Mouse (Mus musculus) midbrain, embryonic 12.5 days (tissue): ENCODE data around the gene Syt2. TPM values are rescaled to one million over a fixed set of nuclear protein-coding genes. Genes with fewer than 3 reads are reported as not detected.
A peak's percentile ranks its signal among the peaks of the same experiment; 100 is the strongest.

Experiments
- ATAC-seq: fragments of 200-750 bp; cut with Nextera tagmentation; 2 replicates; pipeline ENCODE4 v1.8.0; 2017; ENCODE audit warnings: low read depth, moderate TSS enrichment, moderate library complexity; ENCODE audit not compliant: low FRiP score
- H3K27ac ChIP-seq: fragments of 300-500 bp; sonication (generic); replicated peaks from 2 replicates; pipeline ENCODE4 v1.5.1; 2016; ENCODE audit warnings: mild to moderate bottlenecking
- H3K27me3 ChIP-seq: fragments of 300-500 bp; sonication (generic); 2 replicates; pipeline ENCODE4 v1.6.1; 2016; ENCODE audit warnings: mild to moderate bottlenecking
- H3K36me3 ChIP-seq: fragments of 300-500 bp; sonication (generic); 2 replicates; pipeline ENCODE4 v1.6.1; 2016
- H3K4me1 ChIP-seq: fragments of 300-500 bp; sonication (generic); 2 replicates; pipeline ENCODE4 v1.6.1; 2016
- H3K4me2 ChIP-seq: fragments of 300-500 bp; sonication (generic); replicated peaks from 2 replicates; pipeline ENCODE4 v1.6.1; 2016; ENCODE audit warnings: mild to moderate bottlenecking, moderate library complexity
- H3K4me3 ChIP-seq: fragments of 300-500 bp; sonication (generic); 2 replicates; pipeline ENCODE4 v1.5.1; 2016; ENCODE audit warnings: mild to moderate bottlenecking
- H3K9ac ChIP-seq: fragments of 300-500 bp; sonication (generic); replicated peaks from 2 replicates; pipeline ENCODE4 v1.6.1; 2016; ENCODE audit warnings: mild to moderate bottlenecking, moderate library complexity
- H3K9me3 ChIP-seq: fragments of 300-500 bp; sonication (generic); 2 replicates; pipeline ENCODE4 v1.6.1; 2016; ENCODE audit warnings: mild to moderate bottlenecking
- WGBS: fragments of 180-500 bp; shearing (Covaris S2); methylation state at CpG from one replicate; pipeline ENCODE4 v1.1.7; 2016; 5-methylcytosine and 5-hydroxymethylcytosine counted together
- polyA plus RNA-seq: library from polyadenylated mRNA; unstranded; fragments of >200 nt; fragmentation: Nextera tagmentation; extraction: Ambion mirVana; gene quantifications from 2 replicates; pipeline ENCODE4 v1.2.1, GENCODE M21; 2016

Syt2 gene
- polyA plus RNA-seq, 1 experiment from 2014 or later: 2.7 TPM

DNA sequence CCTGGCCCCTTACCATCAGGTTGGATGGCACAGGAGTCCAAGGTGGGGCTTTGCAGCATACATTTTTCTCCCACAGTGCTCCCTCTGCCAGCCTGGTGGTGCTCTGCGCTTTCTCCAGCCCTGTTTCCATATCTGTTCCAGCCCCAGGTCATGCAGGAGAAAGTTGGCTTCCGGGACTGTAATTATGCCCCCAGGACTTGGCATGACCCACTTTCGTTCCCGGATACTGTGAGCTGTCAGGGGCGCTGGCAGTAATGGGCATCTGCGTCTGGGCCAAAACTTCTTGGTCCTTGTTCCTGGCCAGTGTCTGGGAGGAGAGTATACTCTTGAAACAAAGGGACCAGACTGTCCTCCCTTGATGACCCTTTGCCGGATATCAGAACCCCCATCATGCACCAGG is 76.4 kb downstream of the Syt2 start:
- Histone ChIP-seq H3K4me1 (peaks cover 12% of the 10 kb centered on the region; the same call in 1 of the 2 replicates), H3K4me3 (no peak overlapping the region), H3K27me3 (0 out of 2 replicates have a peak, but pooled peaks cover 10% of the 10 kb centered on the region), H3K4me2 (no peak overlapping the region), H3K36me3 (no peaks in the 10 kb centered on the region), H3K9me3 (no peaks in the 10 kb centered on the region), H3K27ac (no peak overlapping the region), H3K9ac (no peak overlapping the region)
- ATAC-seq: no peak
- WGBS: 89% methylated on average over 7 of the region's 7 CpGs

DNA sequence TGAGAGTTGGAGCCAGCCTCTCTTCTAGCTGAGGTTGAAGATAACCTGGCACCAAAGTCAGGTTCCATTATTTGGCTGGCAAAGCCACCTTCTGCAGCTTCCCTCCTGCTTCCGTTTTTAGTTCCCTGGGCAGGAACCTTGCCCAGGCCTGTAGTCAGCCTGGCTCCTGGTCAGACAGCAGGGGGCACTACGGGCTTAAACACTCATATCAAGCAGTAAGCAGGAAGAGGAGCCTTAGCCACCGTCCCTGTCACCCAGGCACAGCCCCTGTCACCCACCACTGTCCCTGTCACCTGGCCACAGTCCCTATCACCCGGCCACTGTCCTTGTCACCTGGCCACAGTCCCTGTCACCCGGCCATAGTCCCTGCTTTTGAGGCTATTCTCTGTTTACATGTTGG is 78.8 kb downstream of the Syt2 start:
- Histone ChIP-seq H3K4me3 (no peak overlapping the region), H3K27me3 (no peaks in the 10 kb centered on the region), H3K27ac (no peak overlapping the region), H3K4me1 (no peaks in the 10 kb centered on the region), H3K36me3 (no peaks in the 10 kb centered on the region), H3K4me2 (no peak overlapping the region), H3K9ac (no peak overlapping the region), H3K9me3 (no peaks in the 10 kb centered on the region)
- no peak for ATAC-seq
- WGBS: 56% methylated on average over 5 of the region's 5 CpGs

DNA sequence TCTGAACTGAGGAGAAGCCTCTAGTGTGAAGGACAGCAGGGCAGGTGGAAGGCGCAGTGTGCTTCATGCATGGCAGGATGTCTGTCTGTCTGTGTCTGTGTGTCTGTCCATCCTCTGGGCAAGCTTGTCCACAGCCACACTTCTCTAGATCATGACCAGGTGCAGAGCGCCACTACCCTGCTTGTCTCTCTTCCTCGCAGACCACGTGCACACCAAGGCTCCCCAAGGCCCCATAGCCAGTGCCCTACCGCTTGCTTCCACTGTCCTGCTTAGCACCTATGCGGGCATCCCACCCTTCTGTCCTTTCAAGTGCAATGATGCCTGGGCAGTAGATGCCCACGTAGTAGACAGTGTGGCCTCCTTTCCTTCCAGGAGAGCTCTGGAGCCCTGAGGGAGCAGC is 80.0 kb downstream of the Syt2 start:
- H3K36me3 ChIP-seq: no peaks in the 10 kb centered on the region
- no peak overlapping the region for H3K27ac ChIP-seq
- H3K4me2 ChIP-seq: no peak overlapping the region
- WGBS: 93% methylated on average over 7 of the region's 7 CpGs
- no peaks in the 10 kb centered on the region for H3K4me1 ChIP-seq
- no peaks in the 10 kb centered on the region for H3K9me3 ChIP-seq
- H3K4me3 ChIP-seq: no peak overlapping the region
- no peak for ATAC-seq
- H3K27me3 ChIP-seq: no peaks in the 10 kb centered on the region
- H3K9ac ChIP-seq: no peak overlapping the region

DNA sequence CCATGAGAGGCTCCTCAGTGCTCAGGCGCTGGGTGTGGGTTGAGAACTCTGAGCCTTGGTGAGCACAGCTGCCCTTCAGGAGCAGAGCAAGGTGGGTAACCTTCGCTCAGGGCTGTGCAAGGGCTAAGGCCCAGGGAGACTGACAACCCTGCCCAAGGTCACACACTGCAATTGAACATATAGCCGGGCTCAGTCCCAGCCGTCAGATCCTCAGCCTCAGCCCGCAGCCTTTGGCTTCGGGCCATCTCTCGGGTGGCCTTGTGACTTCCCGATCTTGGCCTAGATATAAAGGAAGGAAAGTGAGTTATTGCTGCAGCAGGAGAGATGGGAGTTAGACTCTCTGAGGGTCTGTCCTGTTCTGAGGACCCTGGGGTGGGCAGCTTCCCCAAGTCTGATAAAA is 80.8 kb downstream of the Syt2 start:
- H3K4me2 ChIP-seq: no peak overlapping the region
- no peak overlapping the region for H3K9ac ChIP-seq
- no peaks in the 10 kb centered on the region; the same call in 1 of the 2 replicates for H3K9me3 ChIP-seq
- H3K4me3 ChIP-seq: no peak overlapping the region
- H3K4me1 ChIP-seq: no peaks in the 10 kb centered on the region
- no peaks in the 10 kb centered on the region for H3K27me3 ChIP-seq
- no peaks in the 10 kb centered on the region for H3K36me3 ChIP-seq
- no peak for ATAC-seq
- no peak overlapping the region for H3K27ac ChIP-seq
- 87% methylated on average over 8 of the region's 8 CpGs for WGBS

DNA sequence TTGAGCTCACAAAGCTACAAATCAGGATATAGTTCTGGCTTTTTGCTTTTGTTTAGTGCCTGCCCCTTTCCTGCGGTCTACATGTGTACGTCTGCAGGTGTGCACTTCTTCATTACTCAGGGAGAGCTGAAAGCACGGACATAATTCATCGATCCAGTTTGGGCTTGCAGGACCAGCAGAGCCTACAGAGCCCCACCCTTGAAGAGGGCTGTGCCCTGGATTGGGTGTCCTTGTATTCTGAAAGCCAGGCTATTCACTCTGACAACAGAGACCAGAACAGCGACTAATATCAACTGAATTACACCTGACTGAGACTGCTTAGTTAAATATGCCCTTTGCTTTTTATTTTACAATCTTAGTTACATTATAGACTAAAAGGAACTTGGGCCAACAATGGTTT is 87.2 kb downstream of the Syt2 start:
- Histone ChIP-seq H3K27ac (no peak overlapping the region), H3K9me3 (no peaks in the 10 kb centered on the region; the same call in 1 of the 2 replicates), H3K27me3 (0 out of 2 replicates have a peak, but pooled peaks cover 3% of the 10 kb centered on the region), H3K4me2 (no peak overlapping the region), H3K9ac (no peak overlapping the region), H3K36me3 (no peaks in the 10 kb centered on the region), H3K4me1 (0 out of 2 replicates have a peak, but pooled peaks cover 3% of the 10 kb centered on the region), H3K4me3 (no peak overlapping the region)
- 93% methylated on average over 5 of the region's 5 CpGs for WGBS
- no peak for ATAC-seq

DNA sequence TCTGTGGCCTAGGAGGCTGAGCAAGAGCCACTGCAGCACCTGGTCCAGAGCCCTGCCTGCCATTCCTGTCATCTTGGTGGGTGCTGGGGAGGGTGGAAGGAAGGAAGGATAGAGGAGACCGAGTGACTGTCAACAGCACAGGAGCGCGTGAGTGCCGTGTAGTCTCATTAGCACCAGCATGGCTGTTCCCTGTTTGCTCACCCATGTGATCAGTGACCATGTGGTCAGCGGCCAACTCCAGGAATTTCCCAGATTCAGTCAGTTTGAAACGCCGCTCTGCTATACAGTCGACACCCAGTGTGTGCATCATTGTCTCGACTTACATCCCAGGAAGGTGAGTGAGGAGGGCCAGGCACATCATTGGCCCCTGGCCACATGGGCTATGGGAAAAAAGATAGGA is 91.0 kb downstream of the Syt2 start:
- Histone ChIP-seq H3K36me3 (0 out of 2 replicates have a peak, but pooled peaks cover 6% of the 10 kb centered on the region), H3K9ac (no peak overlapping the region), H3K27ac (no peak overlapping the region), H3K4me3 (no peak overlapping the region), H3K4me2 (no peak overlapping the region), H3K9me3 (no peaks in the 10 kb centered on the region; the same call in 1 of the 2 replicates), H3K27me3 (0 out of 2 replicates have a peak, but pooled peaks cover 3% of the 10 kb centered on the region), H3K4me1 (0 out of 2 replicates have a peak, but pooled peaks cover 3% of the 10 kb centered on the region)
- ATAC-seq: no peak
- 78% methylated on average over 9 of the region's 9 CpGs for WGBS

DNA sequence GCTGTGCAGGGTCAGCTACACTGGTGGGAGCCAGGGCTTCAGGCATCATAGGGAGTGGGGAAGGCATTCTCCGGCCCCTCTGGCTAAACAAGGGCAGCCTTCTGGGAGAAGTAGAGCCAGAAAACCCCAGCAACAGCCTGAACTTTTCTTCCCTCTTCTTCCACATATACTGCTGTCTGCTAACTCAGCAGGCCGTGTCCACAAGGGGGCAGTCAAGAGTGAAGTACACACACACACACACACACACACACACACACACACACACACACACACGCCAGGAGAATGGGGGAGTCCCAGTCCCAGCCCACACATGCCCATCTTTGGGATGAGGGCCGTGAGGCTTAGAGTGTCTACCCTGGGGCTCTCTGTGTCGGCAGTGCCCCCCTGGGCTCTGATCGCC is 95.0 kb downstream of the Syt2 start:
- no peak overlapping the region for H3K27ac ChIP-seq
- H3K36me3 ChIP-seq: 0 out of 2 replicates have a peak, but pooled peaks cover 6% of the 10 kb centered on the region
- H3K9me3 ChIP-seq: no peaks in the 10 kb centered on the region
- H3K4me2 ChIP-seq: no peak overlapping the region
- no peak overlapping the region for H3K9ac ChIP-seq
- ATAC-seq: no peak
- no peaks in the 10 kb centered on the region for H3K27me3 ChIP-seq
- WGBS: 80% methylated on average over 5 of the region's 6 CpGs
- H3K4me1 ChIP-seq: 0 out of 2 replicates have a peak, but pooled peaks cover 3% of the 10 kb centered on the region
- H3K4me3 ChIP-seq: no peak overlapping the region

DNA sequence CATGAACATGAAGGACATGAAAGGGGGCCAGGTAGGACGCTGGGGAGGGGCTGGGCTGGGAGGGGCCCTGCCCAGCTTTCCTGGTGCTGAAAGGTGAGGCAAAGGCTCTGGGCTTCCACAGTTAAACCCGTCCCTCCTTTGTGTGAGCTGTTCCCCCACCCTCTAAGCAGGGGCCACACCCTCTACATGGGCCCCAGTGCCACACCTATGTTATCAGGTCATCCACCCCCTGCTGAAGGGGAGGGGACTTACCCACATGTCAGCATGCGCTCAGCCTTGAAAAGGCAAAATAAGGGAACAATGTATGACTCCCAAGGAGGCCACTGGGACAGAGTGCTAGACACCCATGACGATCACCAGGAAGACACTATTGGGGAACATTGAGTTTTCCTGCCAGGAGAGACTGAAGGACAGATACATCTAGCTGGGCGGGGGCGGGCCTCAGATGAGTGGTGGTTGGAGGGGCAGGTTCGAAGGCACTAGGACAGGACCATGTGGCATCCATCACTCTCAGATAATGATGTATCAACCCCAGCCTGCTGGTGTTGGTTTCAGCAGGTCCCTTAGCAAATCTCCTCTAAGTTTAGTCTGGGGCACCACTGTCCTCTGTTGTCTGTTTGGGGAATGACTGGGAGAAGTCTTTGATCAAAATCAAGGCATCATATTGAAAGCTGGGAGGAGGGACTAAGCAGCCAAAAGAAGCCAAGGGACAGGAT is 95.6 kb downstream of the Syt2 start:
- no peak for ATAC-seq
- H3K36me3 ChIP-seq: 0 out of 2 replicates have a peak, but pooled peaks cover 6% of the 10 kb centered on the region

DNA sequence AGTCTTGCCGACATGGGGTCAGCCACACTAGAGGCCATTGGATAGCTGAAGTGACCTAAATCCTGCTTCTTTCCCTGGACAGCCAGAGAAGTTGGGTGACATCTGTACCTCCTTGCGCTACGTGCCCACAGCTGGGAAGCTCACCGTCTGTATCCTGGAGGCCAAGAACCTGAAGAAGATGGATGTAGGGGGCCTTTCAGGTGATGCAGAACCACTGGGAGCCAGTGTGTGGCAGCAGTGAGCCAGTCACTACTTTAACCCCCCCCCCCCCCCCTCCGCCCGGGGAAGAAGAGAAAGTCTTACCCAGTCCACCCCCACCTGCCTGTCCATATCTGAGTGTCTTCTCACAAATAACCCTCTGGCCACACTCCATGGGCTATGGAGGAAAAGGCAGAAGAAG is 99.2 kb downstream of the Syt2 start:
- Histone ChIP-seq H3K4me1 (no peaks in the 10 kb centered on the region), H3K4me2 (no peak overlapping the region), H3K9ac (no peak overlapping the region), H3K4me3 (no peak overlapping the region), H3K27me3 (no peaks in the 10 kb centered on the region), H3K27ac (no peak overlapping the region), H3K9me3 (no peaks in the 10 kb centered on the region), H3K36me3 (0 out of 2 replicates have a peak, but pooled peaks cover 6% of the 10 kb centered on the region)
- ATAC-seq: no peak
- 69% methylated on average over 5 of the region's 6 CpGs for WGBS

More for the DNA sequence above, 95.6 kb downstream of the Syt2 start:
- Histone ChIP-seq H3K4me2 (no peak overlapping the region), H3K27me3 (no peaks in the 10 kb centered on the region), H3K9ac (no peak overlapping the region), H3K27ac (no peak overlapping the region), H3K9me3 (no peaks in the 10 kb centered on the region), H3K4me3 (no peak overlapping the region), H3K4me1 (0 out of 2 replicates have a peak, but pooled peaks cover 3% of the 10 kb centered on the region)
- WGBS: 85% methylated on average over 7 of the region's 7 CpGs

DNA sequence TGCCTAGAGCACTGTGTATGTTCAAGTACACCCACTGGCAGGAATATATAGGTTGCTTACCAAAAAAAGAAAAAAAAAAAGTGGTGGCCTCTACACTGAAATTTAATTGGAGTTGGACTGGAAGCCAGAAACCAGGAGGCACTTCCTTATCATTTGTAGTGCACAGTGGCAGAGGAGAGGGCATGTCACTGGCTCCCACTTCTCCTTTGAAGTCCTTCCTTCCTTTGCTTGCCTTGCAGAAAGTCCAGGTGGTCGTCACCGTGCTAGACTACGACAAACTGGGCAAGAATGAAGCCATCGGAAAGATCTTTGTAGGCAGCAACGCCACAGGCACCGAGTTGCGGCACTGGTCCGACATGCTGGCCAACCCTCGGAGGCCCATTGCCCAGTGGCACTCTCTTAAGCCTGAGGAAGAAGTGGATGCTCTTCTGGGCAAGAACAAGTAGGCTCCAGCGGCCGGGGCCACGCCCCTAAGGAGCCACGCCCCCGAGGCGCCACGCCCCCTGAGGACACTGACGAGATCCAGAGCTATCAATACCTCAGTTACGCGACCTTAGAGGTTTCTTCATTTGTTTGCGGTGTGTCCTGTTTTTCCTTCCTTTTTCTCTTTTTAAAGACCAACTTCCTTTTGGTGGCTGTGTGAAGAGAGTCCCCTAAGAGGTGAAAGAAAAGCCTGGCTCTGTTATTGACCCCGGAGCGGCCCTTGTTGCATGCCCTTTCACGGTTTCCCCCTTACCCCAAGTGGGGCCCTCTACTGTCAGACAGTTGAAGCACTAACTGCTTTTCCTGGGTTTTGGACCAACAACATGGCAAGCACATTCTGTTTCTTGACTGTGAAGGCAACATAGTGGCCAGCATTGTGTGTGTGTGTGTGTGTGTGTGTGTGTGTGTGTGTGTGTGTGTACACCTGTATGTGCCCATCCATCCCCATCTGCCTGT is 101.0 kb downstream of the Syt2 start:
- Histone ChIP-seq H3K9me3 (no peaks in the 10 kb centered on the region), H3K27me3 (no peaks in the 10 kb centered on the region), H3K4me3 (no peak overlapping the region), H3K27ac (no peak overlapping the region), H3K4me1 (no peaks in the 10 kb centered on the region), H3K36me3 (no peaks in the 10 kb centered on the region), H3K9ac (no peak overlapping the region), H3K4me2 (0 out of 2 replicates have a peak overlapping the region, but pooled peaks have one; percentile 10)
- no peak for ATAC-seq
- WGBS: 20% methylated on average over 23 of the region's 23 CpGs

DNA sequence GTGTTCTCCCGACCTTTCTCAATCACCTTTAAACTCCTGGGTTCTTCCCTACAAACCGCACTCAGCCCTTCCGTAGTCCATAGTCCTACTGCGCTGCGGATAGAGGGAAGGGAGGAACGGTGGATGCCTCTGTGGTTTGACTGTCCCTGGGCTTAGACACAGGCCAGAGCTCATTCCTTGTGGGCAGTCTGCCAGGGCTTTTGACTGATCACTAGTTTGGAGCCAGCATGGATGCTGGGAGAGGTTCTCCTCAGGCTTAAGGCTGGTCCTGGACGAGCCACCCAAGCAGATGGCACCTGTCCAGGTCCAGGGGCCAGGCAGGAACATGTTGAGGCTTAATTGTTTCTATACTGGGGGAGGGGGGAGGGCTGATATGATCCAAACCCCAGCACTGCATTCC is 103.4 kb downstream of the Syt2 start:
- no peak for ATAC-seq
- Histone ChIP-seq H3K4me3 (no peak overlapping the region), H3K4me1 (peaks cover 6% of the 10 kb centered on the region; the same call in 1 of the 2 replicates), H3K27ac (no peak overlapping the region), H3K36me3 (no peaks in the 10 kb centered on the region), H3K27me3 (no peaks in the 10 kb centered on the region), H3K9ac (no peak overlapping the region), H3K4me2 (no peak overlapping the region), H3K9me3 (no peaks in the 10 kb centered on the region)
- 88% methylated on average over 7 of the region's 7 CpGs for WGBS

DNA sequence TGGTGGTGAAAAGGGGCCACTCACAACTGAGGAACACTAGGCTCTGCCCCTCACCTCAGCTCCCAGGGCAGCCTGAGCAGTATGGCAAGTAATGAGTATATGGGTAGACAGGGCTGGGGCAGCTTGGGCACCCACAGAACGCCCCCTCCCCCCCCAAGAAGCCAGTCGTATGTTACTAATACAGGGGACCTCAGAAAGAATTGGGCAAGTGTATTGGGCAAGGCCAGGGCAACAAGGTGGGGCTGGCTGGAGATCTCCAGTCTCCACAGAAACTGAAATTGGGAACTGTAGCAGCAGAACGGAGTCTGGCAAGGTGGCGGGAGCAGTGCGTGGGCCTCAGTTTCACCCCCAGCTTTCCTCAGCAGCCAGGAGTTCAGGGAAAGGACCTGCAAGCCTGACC is 106.0 kb downstream of the Syt2 start:
- Histone ChIP-seq H3K27me3 (no peaks in the 10 kb centered on the region), H3K4me3 (no peak overlapping the region), H3K36me3 (no peaks in the 10 kb centered on the region), H3K4me2 (no peak overlapping the region), H3K4me1 (peaks cover 9% of the 10 kb centered on the region), H3K27ac (no peak overlapping the region), H3K9ac (no peak overlapping the region), H3K9me3 (no peaks in the 10 kb centered on the region)
- WGBS: 80% methylated on average over 5 of the region's 5 CpGs
- ATAC-seq: no peak
